Mouse (Mus musculus): Measurements from ENCODE around the gene Tmem206.

Tmem206 gene

DNA sequence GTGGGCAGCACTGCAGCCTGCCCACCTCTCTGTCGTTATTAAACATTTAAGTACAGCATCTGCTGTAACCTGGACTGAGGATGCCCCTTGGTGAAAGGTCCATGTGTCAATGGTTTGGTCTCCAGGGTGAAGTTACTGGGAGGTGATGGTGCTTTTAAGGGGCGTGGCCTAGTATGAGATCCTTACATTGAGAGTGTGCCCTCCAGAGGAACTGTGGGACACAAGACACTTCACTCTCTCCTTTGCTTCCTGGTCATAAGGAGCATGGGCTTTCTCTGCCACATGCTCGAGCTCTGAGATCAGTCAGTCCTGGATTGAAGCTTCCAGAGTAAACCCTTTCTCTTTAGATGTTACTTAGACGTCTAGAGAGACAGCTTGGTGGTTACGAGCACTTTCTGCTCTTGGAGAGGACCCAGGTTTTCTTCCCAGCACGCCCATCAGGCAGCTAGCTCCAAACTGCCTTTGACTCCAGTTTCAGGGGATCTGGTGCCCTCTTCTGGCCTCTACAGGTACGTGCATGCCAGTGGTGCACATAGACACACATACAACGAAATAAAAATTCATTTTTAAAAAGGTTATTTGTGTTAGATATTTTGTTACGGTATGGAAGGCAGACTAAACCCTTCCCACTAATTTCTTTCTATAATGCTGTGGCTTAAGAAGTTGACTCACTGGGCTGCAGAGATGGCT, 17.8 kb upstream of the Tmem206 start:
- DNase-seq (ENCODE audit: low spot score in 2 of 2): no peak

DNA sequence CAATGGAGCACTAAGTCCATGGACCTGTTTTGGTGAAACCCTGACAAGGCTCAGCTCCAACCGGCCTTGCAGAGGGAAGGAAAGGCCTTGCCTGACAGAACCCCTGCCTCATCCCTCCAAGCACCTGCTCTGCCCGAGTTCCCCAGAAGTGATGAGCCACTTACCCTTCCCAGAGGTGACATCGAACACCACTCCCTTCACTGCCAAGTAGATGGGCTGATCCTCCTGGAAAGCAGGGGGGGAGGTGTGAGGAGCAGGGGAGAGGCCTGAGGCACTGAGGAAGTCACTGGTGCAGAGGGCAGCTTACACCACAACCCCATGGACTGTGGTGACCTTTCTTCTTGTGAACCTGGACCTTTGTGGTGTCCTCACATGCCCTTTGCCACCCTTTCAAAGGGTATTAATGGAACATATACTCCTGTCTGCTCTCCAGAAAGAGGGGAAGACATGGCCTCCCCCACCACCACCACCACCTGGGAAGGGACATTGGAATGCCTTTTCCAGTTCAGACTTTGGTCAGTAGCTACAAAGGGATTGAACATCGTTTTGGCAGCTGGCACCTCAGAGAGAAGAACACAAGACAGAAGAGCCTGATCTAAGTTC, 14.3 kb upstream of the Tmem206 start:
- no peak for DNase-seq (ENCODE audit: low spot score in 2 of 2)

DNA sequence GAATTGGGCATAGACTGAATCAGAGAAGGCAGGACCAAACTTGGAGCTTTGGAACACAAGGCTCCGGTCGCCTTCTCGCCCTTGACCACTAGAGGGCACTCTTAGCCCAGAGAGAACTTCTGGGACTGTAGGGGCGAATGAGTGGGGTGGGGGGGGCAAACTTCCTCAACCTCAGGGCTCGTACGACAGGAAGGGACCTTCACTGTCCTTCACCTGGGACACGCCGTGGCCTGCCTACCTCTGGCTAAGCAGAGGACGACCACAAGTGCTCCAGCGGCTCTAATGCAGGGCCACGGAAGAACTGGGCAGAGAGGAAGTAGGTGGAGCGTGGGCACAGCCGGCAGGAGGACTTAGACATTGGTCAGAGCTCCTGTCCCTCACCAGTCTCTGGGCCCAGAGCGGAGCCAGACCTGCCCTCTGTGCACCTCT, 13.2 kb upstream of the Tmem206 start:
- peak; percentile 87 to 89 for DNase-seq (ENCODE audit: low spot score in 2 of 2)

DNA sequence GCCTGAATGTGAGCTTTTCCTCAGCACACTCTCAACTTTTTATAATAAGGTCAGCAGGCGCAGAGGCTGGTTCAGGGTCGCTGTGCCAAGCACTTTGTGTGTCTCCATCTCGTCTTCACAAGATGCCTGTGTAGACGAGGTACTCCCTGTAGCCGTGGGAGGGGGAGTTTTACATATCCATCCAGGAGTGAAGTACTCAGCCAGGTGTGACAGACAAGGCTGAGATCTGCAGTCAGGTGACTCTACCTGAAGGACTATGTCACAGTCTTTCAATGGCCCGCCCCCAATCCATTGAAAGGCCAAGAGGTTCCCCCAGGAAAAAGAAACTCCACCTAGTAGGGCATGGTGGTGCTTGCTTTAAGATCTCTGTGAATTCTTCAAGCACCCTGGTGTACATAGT, 12.6 kb upstream of the Tmem206 start:
- DNase-seq (ENCODE audit: low spot score in 2 of 2): no peak

DNA sequence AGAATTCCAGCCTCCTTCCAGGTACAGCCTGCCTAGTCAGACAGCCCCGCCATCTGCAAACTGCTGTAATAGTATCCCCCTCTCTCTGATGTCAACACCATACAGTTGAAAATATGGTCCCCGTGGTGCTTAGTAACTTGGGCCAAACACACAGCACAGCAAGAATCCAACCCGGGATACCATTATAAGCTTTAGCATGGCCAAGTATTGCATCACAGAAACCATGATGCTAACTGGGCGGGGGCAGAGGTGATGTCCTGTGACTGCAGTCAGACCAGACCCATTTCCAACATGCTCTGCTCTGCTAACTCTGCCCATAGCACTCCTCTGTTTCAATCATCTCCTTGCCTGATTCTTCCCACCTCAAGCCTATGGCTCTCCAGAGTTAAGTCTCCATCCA, 11.8 kb upstream of the Tmem206 start:
- DNase-seq (ENCODE audit: low spot score in 2 of 2): no peak

DNA sequence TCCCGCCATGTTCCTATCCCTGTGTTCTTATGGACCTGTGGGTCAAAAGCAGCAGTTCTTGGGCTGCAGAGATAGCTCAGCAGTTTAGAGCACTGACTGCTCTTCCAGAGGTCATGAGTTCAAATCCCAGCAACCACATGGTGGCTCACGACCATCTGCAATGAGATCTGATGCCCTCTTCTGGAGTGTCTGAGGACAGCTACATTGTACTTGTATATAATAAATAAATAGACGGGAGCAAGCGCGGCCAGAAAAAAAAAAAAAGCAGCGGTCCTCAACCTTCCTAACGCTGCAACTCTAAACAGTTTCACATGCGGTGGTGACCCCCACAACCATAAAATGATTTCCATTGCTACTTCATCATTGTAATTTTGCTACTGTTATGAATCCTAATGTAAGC, 8.9 kb upstream of the Tmem206 start:
- no peak for DNase-seq (ENCODE audit: low spot score in 2 of 2)

DNA sequence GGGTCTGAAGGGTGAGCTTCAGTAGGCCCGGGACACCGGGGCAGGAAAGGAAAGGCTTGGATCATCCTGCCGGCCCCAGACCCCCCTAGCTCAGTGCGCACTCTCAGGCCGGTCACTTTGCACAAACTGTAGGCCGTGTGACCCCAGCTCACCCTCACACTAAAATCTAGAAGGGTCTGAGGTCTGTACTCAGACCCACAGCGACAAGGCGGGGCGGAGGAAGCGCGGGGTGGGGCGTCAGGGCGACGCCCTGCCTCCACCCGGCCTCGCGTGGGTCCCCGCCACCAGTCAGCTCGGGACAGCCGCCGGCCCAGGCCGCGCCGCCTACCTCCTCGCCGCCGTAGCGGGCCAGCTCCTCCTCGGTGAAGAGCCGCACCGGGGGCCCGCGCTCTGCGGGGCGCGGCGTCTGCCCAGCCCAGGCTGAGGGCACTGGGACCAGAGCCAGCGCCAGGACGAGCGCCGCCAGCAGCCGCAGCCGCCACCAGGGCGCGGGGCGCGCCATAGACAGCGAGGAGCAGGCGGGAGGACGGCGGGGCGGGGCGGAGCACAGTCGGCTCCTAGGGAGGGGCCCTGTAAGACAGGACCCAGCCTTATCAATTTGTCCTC, 8.0 kb upstream of the Tmem206 start, which contains the start of gene Nenf:
Gene Nenf, minus strand, starts transcription at position 604 of the 606 bp plus-strand sequence.
- peak; percentile 91 to 92 for DNase-seq (ENCODE audit: low spot score in 2 of 2)

DNA sequence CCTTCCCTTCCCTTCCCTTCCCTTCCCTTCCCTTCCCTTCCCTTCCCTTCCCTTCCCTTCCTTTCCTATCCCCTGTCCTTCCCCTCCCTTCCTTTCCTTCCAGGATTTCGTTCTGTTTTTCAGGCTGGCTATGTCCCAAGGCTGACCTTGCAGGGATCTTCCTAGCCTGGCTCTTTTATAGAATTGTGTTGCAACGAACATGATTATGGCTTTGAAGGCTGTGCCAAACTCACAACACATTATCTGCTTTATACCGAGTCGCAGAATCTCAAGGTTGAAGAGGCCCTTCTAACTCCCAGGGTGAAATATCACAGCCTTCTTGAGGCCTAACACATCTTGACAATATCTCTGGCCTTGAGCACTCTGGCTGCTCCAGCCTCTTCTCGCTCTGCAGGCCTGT, 7.0 kb upstream of the Tmem206 start:
- peak in 1 of 2 experiments; percentile 16 for DNase-seq (ENCODE audit: low spot score in 2 of 2)

DNA sequence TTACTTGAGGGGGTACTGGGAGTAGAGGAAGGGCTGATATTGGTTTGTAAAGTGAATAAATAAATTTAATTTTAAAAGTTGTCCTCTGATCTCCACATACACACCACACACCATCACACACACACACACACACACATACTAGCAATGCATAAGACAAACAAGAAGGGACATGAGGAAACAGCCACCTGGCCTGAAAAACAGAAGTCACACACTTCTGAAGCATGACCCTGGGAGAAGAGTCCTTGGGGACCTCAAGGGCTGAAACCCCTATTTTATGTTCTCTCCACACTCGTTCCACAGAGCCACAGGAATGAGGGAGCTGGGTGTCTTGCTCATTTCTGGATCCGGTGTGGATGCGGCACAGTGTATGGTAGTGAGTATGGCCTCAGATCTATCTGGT, 2.3 kb upstream of the Tmem206 start:
- no peak for DNase-seq (ENCODE audit: low spot score in 2 of 2)

DNA sequence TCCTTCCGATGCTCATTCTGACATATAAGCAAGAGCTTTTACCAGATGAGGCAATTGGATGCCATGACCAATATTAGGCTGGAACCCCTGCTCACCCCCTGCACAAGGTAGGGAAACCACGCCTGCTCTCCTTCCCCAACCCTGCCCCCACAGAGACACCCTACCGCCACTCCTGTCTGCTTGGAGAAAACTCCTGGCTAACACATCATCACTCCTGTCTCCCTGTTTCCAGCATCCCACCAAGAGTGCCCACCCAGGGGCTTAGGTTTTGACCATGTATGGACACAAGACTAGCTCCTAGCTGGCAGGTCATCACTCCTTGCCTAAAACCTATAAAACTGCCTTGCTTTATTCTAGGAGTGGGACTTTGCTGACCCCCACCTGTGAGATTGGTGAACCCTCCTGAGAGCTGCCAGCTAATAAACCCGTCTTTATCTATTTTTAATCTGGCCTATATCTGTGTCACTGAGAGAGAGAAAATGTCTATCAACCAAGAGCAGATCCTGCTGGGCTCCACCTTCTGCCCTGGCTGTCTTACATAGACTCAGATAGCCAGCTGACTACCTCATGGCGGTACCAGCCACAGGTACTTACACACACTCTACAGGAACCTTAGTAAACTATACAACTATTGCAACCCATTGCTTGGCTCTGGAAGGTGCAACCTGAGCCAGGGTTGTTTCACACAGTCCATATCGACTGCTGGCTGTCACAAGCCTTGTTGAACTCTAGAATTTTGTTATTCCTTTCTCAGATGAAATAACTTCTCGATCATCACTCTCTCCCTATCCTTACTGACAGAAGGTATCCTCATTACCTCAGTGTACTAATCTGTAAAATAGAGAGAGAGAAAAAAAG, 750 bp upstream of the Tmem206 start:
- peak in 1 of 2 experiments; percentile 18 for DNase-seq (ENCODE audit: low spot score in 2 of 2)

DNA sequence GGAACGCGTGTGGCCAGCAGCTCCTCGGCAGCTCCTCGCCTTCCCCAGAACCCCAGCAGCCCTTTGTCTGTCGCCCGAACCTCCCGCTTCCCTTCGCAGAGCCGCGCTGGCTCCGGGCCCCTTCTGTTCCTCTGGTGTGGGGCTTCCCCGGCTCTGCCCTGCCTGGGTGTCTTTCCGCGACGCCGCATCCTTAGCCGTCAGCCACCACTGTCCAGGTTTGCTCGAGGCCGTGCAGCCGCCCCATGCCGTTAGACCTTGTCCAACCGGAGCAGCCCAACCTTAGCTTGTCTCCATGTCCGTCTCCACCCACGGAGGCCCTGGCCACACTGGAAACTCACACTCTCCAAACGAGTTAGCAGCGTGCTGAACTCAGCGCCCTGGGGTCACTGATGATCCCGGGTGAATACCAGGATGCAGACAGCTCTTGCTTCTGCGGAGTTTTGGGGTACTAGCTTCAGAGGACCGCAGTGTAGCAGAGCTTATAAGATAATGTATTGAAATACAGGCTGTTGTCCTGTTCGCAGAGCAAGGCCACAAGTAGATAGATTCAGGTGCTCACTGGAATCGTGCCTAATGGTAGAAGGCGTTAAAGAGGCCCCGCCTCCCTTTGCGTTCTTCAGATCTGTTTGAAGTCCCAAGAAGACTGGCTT, 646 bp downstream of the Tmem206 start:
- peak in 1 of 2 experiments; percentile 78 for DNase-seq (ENCODE audit: low spot score in 2 of 2)

DNA sequence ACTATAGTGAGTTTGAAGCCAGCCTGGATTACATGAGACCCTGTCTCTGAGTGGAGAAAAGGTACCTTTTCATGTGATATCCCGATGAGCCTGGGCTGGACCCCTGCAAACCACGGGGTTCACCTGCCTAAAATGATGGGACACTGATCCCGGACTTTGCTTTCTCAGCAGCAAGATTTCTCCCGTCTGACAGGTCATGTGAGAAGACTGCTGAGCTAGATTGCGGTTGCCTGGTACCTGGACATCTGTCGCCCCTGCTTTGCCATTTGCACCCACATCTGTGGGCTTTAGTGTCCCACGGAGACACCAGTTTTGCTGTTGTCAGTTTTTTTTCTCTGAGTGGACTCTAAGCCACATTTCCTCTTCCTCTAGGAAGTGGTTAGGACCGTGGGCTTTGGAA, 1.5 kb downstream of the Tmem206 start:
- no peak for DNase-seq (ENCODE audit: low spot score in 2 of 2)

DNA sequence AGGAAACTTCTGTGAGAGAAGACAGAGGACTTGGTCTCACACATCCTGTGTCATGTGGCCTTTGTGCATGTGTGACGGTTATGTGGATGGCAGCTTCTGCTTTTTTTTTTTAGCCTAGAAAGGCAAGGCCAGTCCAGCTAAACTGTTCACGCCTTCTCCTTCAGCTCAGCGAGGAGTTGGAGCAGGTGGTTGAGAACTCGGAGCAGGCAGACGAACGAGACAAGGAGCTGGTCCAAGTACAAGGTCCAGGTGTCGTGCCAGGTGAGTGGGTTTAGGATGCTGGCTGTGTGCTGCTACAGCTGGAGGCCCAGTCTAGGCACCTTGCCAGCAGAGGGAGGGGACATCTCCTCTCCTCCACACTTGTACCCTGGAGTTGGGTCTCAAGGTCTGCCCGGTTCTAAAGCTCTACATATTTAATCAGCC, 2.3 kb downstream of the Tmem206 start:
- no peak for DNase-seq (ENCODE audit: low spot score in 2 of 2)

DNA sequence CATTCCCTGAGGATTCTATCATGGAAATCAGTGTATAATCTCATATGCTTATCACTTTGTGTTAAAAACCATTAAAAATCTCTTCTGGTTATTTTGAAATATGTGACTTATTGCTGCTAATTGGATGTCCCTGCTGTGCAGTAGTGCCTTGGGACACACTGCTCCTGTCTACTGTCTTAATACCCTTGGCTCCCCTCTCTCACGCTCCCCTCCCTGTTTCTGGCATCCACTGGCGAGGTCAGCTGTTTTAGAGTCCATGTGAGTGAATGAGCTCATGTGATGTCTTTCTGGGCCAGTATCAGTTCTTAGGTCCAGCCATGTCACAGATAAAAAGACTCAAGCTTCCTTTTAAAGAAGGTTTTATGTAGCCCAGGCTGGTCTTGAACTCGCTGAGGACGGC, 4.6 kb downstream of the Tmem206 start:
- DNase-seq (ENCODE audit: low spot score in 2 of 2): no peak

DNA sequence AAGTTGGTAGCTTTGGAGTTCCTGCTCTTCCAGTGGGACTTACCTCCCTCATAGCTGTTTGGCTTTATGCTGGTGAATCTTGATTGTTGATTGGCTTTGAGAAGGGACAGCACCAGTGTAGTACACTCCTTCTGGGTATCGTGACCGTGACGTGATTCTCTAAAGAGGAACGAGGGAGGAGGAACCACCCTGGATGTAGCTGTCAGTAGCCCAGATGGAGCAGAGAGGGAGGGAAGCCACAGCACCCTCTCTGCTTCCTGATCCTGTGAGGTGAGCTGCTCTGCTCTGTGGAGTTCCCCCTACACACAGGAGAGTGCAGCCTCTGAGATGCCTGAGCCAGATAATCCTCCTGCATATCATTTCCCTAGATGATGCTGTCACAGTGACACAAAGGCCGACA, 8.8 kb downstream of the Tmem206 start:
- no peak for DNase-seq (ENCODE audit: low spot score in 2 of 2)

DNA sequence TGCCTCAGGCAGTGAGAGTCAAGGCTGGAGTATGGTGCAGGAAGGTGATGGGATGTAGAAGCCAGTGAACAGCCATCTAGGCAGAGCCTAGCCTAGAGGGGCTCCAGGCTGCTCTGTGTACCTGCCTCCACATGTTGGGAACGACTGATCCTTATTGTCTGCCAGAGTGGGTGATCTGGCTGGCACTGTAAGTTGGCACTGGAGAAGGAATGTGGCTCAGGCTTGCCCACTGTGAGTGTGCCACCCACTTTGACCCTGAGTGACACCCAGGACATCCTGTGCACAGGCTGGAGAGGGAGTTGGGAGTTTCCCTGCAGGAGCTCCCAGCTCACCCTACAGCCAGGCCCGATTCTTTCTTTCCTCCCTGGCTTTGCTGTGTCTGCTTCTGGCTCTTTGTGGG, 14.2 kb downstream of the Tmem206 start:
- no peak for DNase-seq (ENCODE audit: low spot score in 2 of 2)

DNA sequence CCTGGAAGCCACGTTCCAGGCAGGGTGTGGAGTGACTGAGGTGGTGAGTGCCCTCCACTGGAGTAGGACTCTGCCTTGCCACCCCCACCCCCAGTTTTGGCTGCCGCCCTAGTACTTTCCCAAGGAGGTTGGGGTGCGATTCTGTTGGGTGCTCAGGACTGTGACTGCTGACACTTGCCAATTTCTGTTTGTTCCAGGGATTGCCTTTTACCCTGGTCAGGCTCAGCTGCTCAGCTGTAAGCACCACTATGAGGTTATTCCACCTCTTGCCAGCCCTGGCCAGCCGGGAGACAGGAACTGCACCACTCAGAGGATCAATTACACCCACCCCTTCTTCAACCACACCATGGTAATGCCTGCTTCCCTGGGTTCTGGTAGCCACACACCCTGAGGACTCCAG, 14.8 kb downstream of the Tmem206 start:
- no peak for DNase-seq (ENCODE audit: low spot score in 2 of 2)

DNA sequence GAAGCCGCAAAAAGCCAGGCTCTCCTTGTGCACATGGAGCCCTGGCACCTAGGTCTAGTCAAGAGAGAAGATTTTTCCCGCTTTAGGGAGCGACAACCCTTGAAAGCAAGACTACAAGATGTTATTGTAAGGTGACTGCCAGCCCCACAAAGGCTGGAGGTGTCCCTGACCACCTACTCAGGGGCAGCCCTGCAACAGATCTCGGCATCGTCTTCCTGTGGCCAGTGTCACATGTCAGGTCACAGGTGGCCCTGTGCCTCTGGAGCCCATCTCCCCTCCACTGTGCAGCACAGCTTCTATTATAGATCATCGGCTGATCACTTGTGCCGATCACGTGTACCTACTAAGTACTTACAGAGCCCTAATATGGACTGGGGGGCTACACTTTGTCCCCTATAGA, 21.9 kb downstream of the Tmem206 start:
- no peak for DNase-seq (ENCODE audit: low spot score in 2 of 2)

DNA sequence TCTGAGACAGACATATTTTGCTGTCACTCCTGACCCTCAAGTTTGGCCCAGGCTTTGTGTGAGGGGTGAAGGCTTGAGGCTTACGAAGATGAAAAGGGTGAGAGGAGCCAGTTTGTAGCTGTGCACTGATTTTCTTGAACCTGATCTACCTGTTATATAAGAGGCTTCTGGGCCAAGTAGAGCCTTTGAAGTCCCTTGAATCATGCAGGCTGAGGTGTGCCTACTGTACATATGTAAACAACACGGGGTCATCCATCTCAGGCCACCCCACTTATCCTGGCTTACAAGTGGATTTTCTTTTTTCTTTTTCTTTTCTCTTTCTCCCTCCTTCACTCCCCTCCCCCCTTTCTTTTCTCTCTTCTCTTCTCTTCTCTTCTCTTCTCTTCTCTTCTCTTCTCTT, 22.9 kb downstream of the Tmem206 start:
- DNase-seq (ENCODE audit: low spot score in 2 of 2): no peak

DNA sequence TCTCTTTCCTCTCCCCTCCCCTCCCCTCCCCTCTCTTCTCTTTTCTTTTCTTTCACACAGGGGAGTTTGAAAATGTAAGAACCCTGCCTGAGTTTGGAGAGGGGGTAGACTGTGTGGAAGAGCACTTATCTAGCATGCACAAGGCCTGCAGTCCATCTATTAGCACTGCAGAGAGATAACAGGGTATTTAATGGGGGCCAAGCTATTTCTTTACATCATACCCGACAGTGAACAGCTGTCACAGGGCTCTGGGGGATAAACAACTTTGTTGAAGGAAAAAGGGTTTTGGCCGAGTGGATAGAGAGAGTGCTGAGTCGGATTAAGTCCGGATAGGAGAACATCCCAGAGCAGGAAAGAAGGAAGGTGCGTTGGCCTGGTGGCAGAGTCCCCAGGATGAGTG, 23.3 kb downstream of the Tmem206 start:
- DNase-seq (ENCODE audit: low spot score in 2 of 2): no peak

DNA sequence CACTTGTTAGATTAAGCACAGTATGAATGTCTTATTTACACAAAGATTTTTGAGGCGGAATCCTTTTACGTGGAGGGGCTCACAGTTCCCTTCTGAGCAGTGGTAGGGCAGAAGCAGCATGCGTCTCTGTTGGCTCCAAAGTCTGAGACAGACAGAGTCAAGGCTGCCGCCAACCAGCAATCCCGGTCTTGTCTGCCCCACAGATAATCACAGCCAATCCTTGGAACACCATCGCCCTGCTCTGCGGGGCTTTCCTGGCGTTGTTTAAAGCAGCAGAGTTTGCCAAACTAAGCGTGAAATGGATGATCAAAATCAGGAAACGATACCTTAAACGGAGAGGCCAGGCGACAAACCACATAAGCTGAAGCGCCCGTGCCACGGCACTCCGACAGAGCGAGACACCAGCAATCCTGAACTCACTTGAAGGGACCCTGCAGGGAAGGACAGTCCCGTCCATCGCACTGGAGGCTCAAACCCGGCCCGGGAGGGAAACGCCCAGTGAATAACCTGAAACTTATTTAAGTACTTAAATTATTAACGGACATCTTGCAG, 23.9 kb downstream of the Tmem206 start:
- DNase-seq (ENCODE audit: low spot score in 2 of 2): no peak

Data from spleen, postnatal 10 days (tissue).